Mouse (Mus musculus): ENCODE results near the gene Insl6. TPM values are rescaled to one million over a fixed set of nuclear protein-coding genes. Genes with fewer than 3 reads are reported as not detected.

Insl6 gene
- 8.0 and 11.2 TPM in 2 replicates for total RNA-seq (2012; rRNA removed)
- 8.5 and 9.8 TPM in 2 replicates for total RNA-seq (2014; rRNA removed)
- 5.1 and 5.7 TPM in 2 replicates for polyA plus RNA-seq (2012; ENCODE audit: insufficient read length, low read depth)

DNA sequence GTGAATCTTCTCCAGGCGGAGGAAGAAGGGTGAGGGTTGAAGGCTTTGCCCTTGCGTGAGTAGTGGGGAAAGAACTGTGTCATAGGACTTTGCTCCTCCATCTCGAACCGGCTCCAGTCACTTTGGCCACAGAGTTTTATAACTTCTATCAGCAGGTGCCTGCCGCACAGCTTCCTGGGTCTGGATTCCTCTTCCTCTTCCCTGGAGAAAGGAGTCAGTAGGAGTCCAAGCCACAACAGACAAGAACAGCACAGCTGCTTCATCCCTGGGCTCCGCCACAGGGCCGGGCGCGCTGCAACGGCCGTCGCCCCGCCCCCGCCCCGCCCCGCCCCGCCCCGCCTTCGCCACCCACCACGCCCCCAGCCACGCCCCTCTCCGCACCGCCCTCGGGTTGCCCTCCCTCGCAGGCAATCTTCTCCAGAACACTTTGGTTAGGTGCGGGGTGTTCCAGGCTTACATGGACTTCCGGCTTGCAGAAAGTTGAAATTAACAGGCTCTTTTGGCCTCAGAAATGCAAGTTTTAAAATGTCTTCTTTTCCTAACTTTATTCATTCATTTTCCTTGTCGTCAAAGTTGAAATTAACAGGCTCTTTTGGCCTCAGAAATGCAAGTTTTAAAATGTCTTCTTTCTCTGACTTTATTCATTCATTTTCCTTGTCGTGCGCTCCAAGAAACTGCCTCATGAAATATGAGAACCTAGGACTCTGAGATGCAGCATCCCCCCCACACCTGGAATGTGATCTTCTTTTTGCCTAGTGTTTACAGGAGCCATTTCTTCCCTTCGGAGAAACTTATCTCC is at the start of gene Insl6:
Insl6 (minus strand) TSS at position 304 of the 799 bp plus-strand sequence.
- Histone ChIP-seq H3K4me2 (ENCODE audit: insufficient read depth, low read depth, poor library complexity, severe bottlenecking) (peak within 1 kb of the TSS; percentile 99), H3K4me1 (ENCODE audit: control insufficient read depth in 1 of 2, insufficient read depth in 2 of 2) (peaks cover 0 to 8% of the 10 kb centered on the region in 2 experiments; a peak in 1 of 4 replicates), H3K9ac (ENCODE audit: insufficient read depth, low read depth) (peak within 1 kb of the TSS; percentile 83), H3K9me3 (replicated peaks; ENCODE audit: low read length) (no peaks in the 10 kb centered on the region), H3K4me3 (replicated peaks in 1 of 3; ENCODE audit: low read depth in 2 of 3, low read length in 2 of 3, poor library complexity in 1 of 3) (peak within 1 kb of the TSS; percentile 47 to 82 (median 81)), H3K27me3 (replicated peaks) (no peaks in the 10 kb centered on the region), H3K79me2 (replicated peaks; ENCODE audit: control insufficient read depth, extremely low read depth, insufficient read depth, poor library complexity, severe bottlenecking) (no peaks in the 10 kb centered on the region; the same call in 1 of the 2 replicates), H3K27ac (ENCODE audit: insufficient read depth, low read depth) (peak within 1 kb of the TSS; percentile 35; the same call in 1 of the 2 replicates), H3K36me3 (replicated peaks in 1 of 2; ENCODE audit: control insufficient read depth in 1 of 2, insufficient read depth in 1 of 2, low read length in 1 of 2) (no peaks in the 10 kb centered on the region)
- in situ Hi-C loops (cut with MboI; ENCODE audit: low pct_ligation_motif_present, low pct_unique_long_range_greater_than_20kb, low sequenced_read_pairs) (no loop called here), dilution Hi-C loops (cut with MboI; ENCODE audit: extremely low pct_ligation_motif_present, extremely low pct_unique_long_range_greater_than_20kb, low sequenced_read_pairs) (no loop called here)
- peak; percentile 66 for DNase-seq (ENCODE audit: extremely low read depth)
- TF ChIP-seq NRF1 (IDR thresholded peaks at IDR 0.05; ENCODE audit: low read depth, low read length) (no peak), MAX (IDR thresholded peaks at IDR 0.05; ENCODE audit: low read length) (no peak), IRF4 (IDR thresholded peaks at IDR 0.05; ENCODE audit: low read depth, low read length) (no peak), CHD2 (IDR thresholded peaks at IDR 0.05; ENCODE audit: low read length) (no peak), MYC (IDR thresholded peaks at IDR 0.05; ENCODE audit: low read depth, low read length) (no peak), POLR2AphosphoS2 (IDR thresholded peaks at IDR 0.05; ENCODE audit: low read depth, low read length) (no peak), MAZ (IDR thresholded peaks at IDR 0.05; ENCODE audit: low read depth, low read length) (no peak), SMC3 (IDR thresholded peaks at IDR 0.05; ENCODE audit: low read depth, low read length) (no peak), E2F4 (IDR thresholded peaks at IDR 0.05; ENCODE audit: insufficient replicate concordance, low read depth, low read length) (no peak), RCOR1 (conservative IDR thresholded peaks at IDR 0.05; ENCODE audit: low read depth, low read length) (no peak), TCF12 (IDR thresholded peaks at IDR 0.05; ENCODE audit: low read depth, low read length) (peak; percentile 55; the same call in 1 of the 2 replicates), BHLHE40 (IDR thresholded peaks at IDR 0.05; ENCODE audit: low read depth, low read length) (no peak), ELF1 (IDR thresholded peaks at IDR 0.05; ENCODE audit: low read depth, low read length) (peak; percentile 62), ZC3H11A (IDR thresholded peaks at IDR 0.05; ENCODE audit: low read depth, low read length) (no peak), RAD21 (IDR thresholded peaks at IDR 0.05; ENCODE audit: low read depth, low read length) (no peak), SIN3A (IDR thresholded peaks at IDR 0.05; ENCODE audit: low read length) (peak; percentile 87), TBP (conservative IDR thresholded peaks at IDR 0.05; ENCODE audit: low read depth, low read length) (peak; percentile 65; the same call in 1 of the 2 replicates), UBTF (IDR thresholded peaks at IDR 0.05; ENCODE audit: low read depth, low read length) (no peak), JUND (conservative IDR thresholded peaks at IDR 0.05; ENCODE audit: low read depth, low read length) (no peak), MEF2A (IDR thresholded peaks at IDR 0.05; ENCODE audit: borderline replicate concordance, low read depth, low read length) (no peak), CHD1 (IDR thresholded peaks at IDR 0.05; ENCODE audit: low read depth, low read length) (0 out of 2 replicates have a peak, but pooled peaks have one; percentile 69), USF2 (conservative IDR thresholded peaks at IDR 0.05; ENCODE audit: low read depth, low read length) (no peak), NELFE (IDR thresholded peaks at IDR 0.05; ENCODE audit: low read depth, low read length) (peak; percentile 71), USF1 (IDR thresholded peaks at IDR 0.05; ENCODE audit: low read depth, low read length) (no peak), KAT2A (IDR thresholded peaks at IDR 0.05; ENCODE audit: insufficient replicate concordance, low read length) (no peak), GABPA (IDR thresholded peaks at IDR 0.05; ENCODE audit: insufficient replicate concordance, low read depth, low read length) (no peak), ETS1 (conservative IDR thresholded peaks at IDR 0.05; ENCODE audit: low read depth, low read length) (no peak), ZMIZ1 (IDR thresholded peaks at IDR 0.05; ENCODE audit: low read depth, low read length) (0 out of 2 replicates have a peak, but pooled peaks have one; percentile 62), POLR2A (IDR thresholded peaks at IDR 0.05; ENCODE audit: low read depth, low read length) (peak; percentile 69), MAFK (IDR thresholded peaks at IDR 0.05; ENCODE audit: insufficient replicate concordance, low read length) (no peak), EP300 (IDR thresholded peaks at IDR 0.05; ENCODE audit: low read length) (0 out of 2 replicates have a peak, but pooled peaks have one; percentile 30), CTCF (conservative IDR thresholded peaks at IDR 0.05 in 1 of 2, IDR thresholded peaks at IDR 0.05 in 1 of 2; ENCODE audit: low read depth in 2 of 2, low read length in 2 of 2) (no peak), PAX5 (IDR thresholded peaks at IDR 0.05; ENCODE audit: low read length) (no peak), MXI1 (IDR thresholded peaks at IDR 0.05; ENCODE audit: low read depth, low read length) (peak; percentile 49; the same call in 1 of the 2 replicates), ZNF384 (IDR thresholded peaks at IDR 0.05; ENCODE audit: low read depth, low read length) (no peak), HCFC1 (IDR thresholded peaks at IDR 0.05; ENCODE audit: low read depth, low read length) (no peak), JUN (IDR thresholded peaks at IDR 0.05; ENCODE audit: insufficient read depth, low read depth, low read length) (no peak), ZKSCAN1 (IDR thresholded peaks at IDR 0.05; ENCODE audit: borderline replicate concordance, low read depth, low read length) (no peak)

Data from CH12.LX (cell line).